1 mouse cellular context compared by ENCODE assay signal in genomic region chr11:93915019-93915418, GRCm38 (mm10). TPM values are rescaled to one million over a fixed set of nuclear protein-coding genes. Genes with fewer than 3 reads are reported as not detected.
"Had no signal": no experiment of that assay in that cellular context is flagged by ENCODE, and none has a peak within 500 bp of the region (broad histone marks: within the 10 kb centered on the region; RNA-seq: fewer than 3 reads in every experiment).

No protein-coding gene starts in this region.

RNA-seq across cellular contexts. Expression of gene Gm20390, which starts 53.1 kb away (rescaled TPM):
- total RNA-seq: hematopoietic stem cell, adult 5-6 weeks had no signal
